Mouse (Mus musculus) hindbrain, embryonic 11.5 days (tissue): ENCODE data around the gene Sept9. TPM values are rescaled to one million over a fixed set of nuclear protein-coding genes. Genes with fewer than 3 reads are reported as not detected.

Experiments used
- ATAC-seq: fragments of 200-750 bp; cut with Nextera tagmentation; 2 replicates; pipeline ENCODE4 v1.8.0; 2017; ENCODE audit warnings: mild to moderate bottlenecking, moderate TSS enrichment, moderate library complexity; ENCODE audit not compliant: low FRiP score
- DNase-seq: peaks from one replicate; pipeline ENCODE4 v3.0.0-alpha.2; 2015; ENCODE audit warnings: low spot score
- H3K27ac ChIP-seq: fragments of 300-500 bp; sonication (generic); 2 replicates; pipeline ENCODE4 v1.5.1; 2014; ENCODE audit warnings: mild to moderate bottlenecking, low read depth, low read length
- H3K27me3 ChIP-seq: fragments of 300-500 bp; sonication (generic); 2 replicates; pipeline ENCODE4 v1.6.1; 2014; ENCODE audit warnings: mild to moderate bottlenecking, low read length, moderate library complexity, mixed read lengths; ENCODE audit not compliant: control insufficient read depth, insufficient read depth
- H3K36me3 ChIP-seq: fragments of 300-500 bp; sonication (generic); 2 replicates; pipeline ENCODE4 v1.6.1; 2014; ENCODE audit warnings: mild to moderate bottlenecking, low read length, moderate library complexity, mixed read lengths; ENCODE audit not compliant: control insufficient read depth, insufficient read depth
- H3K4me1 ChIP-seq: fragments of 300-500 bp; sonication (generic); replicated peaks from 2 replicates; pipeline ENCODE4 v1.6.1; 2014; ENCODE audit warnings: low read length, mixed read lengths; ENCODE audit not compliant: control insufficient read depth, insufficient read depth
- H3K4me2 ChIP-seq: fragments of 300-500 bp; sonication (generic); replicated peaks from 2 replicates; pipeline ENCODE4 v1.6.1; 2014; ENCODE audit warnings: mild to moderate bottlenecking, low read depth, low read length
- H3K4me3 ChIP-seq: fragments of 300-500 bp; sonication (generic); 2 replicates; pipeline ENCODE4 v1.5.1; 2014; ENCODE audit warnings: low read depth, low read length
- H3K9ac ChIP-seq: fragments of 300-500 bp; sonication (generic); 2 replicates; pipeline ENCODE4 v1.6.1; 2014; ENCODE audit warnings: low read depth, low read length
- H3K9me3 ChIP-seq: fragments of 300-500 bp; sonication (generic); 2 replicates; pipeline ENCODE4 v1.6.1; 2016; ENCODE audit warnings: low read length; ENCODE audit not compliant: control insufficient read depth
- WGBS: fragments of 180-500 bp; shearing (Covaris S2); extraction: QIAGEN DNeasy Blood & Tissue Kit; methylation state at CpG from one replicate; pipeline ENCODE4 v1.1.7; 2014; 5-methylcytosine and 5-hydroxymethylcytosine counted together
- polyA plus RNA-seq: library from polyadenylated mRNA; unstranded; fragments of >200 nt; fragmentation: Nextera tagmentation; extraction: Ambion mirVana; gene quantifications from 2 replicates; pipeline ENCODE4 v1.2.1, GENCODE M21; 2014

The Sept9 gene
- polyA plus RNA-seq, 1 experiment from 2014 or later: 126 TPM

GRCm38 (mm10) chr11:117265981-117266905, 66.8 kb downstream of the Sept9 start:
- Histone ChIP-seq H3K4me2 (peak overlapping the region; percentile 85), H3K36me3 (no peaks in the 10 kb centered on the region), H3K4me1 (peaks cover 13% of the 10 kb centered on the region), H3K9ac (peak overlapping the region; percentile 71), H3K27me3 (no peaks in the 10 kb centered on the region), H3K4me3 (peak overlapping the region; percentile 70), H3K27ac (peak overlapping the region; percentile 82), H3K9me3 (no peaks in the 10 kb centered on the region)
- WGBS: under 1% methylated on average over 56 of the region's 69 CpGs
- DNase-seq (peak; percentile 83), ATAC-seq (peak; percentile 86)

GRCm38 (mm10) chr11:117266906-117267721, 67.7 kb downstream of the Sept9 start:
- WGBS: under 1% methylated on average over 36 of the region's 37 CpGs

GRCm38 (mm10) chr11:117267828-117268227, 68.4 kb downstream of the Sept9 start:
- peaks cover 13% of the 10 kb centered on the region for H3K4me1 ChIP-seq
- DNase-seq: no peak
- peak overlapping the region; percentile 70 for H3K4me3 ChIP-seq
- no peaks in the 10 kb centered on the region for H3K9me3 ChIP-seq
- no peak overlapping the region; the same call in 1 of the 2 replicates for H3K27ac ChIP-seq
- H3K4me2 ChIP-seq: peak overlapping the region; percentile 85
- WGBS: 14% methylated on average over 3 of the region's 4 CpGs
- no peaks in the 10 kb centered on the region for H3K27me3 ChIP-seq
- no peak for ATAC-seq
- H3K36me3 ChIP-seq: no peaks in the 10 kb centered on the region
- no peak overlapping the region for H3K9ac ChIP-seq

More at GRCm38 (mm10) chr11:117266906-117267721, 67.7 kb downstream of the Sept9 start:
- H3K27me3 ChIP-seq: no peaks in the 10 kb centered on the region
- peak overlapping the region; percentile 70 for H3K4me3 ChIP-seq
- peak overlapping the region; percentile 82 for H3K27ac ChIP-seq
- ATAC-seq (peak; percentile 75), DNase-seq (peak; percentile 87)
- no peaks in the 10 kb centered on the region for H3K9me3 ChIP-seq
- H3K9ac ChIP-seq: peak overlapping the region; percentile 71
- peaks cover 13% of the 10 kb centered on the region for H3K4me1 ChIP-seq
- H3K36me3 ChIP-seq: no peaks in the 10 kb centered on the region
- peak overlapping the region; percentile 85 for H3K4me2 ChIP-seq

- H3K36me3 ChIP-seq: no peaks in the 10 kb centered on the region
- H3K9ac ChIP-seq: no peak overlapping the region
- H3K4me3 ChIP-seq: peak overlapping the region; percentile 70; the same call in 1 of the 2 replicates
- peak overlapping the region; percentile 85; the same call in 1 of the 2 replicates for H3K4me2 ChIP-seq
- H3K27me3 ChIP-seq: no peaks in the 10 kb centered on the region
- no peaks in the 10 kb centered on the region for H3K9me3 ChIP-seq
- ATAC-seq: no peak
- WGBS: 48% methylated on average over 10 of the region's 10 CpGs
- H3K4me1 ChIP-seq: peaks cover 11% of the 10 kb centered on the region
- DNase-seq: no peak
- H3K27ac ChIP-seq: peak overlapping the region; percentile 18; the same call in 1 of the 2 replicates
These were observed 69.0 kb downstream of the Sept9 start for GRCm38 (mm10) chr11:117268304-117268956.

GRCm38 (mm10) chr11:117269053-117269702, 69.7 kb downstream of the Sept9 start:
- ATAC-seq: no peak
- Histone ChIP-seq H3K4me3 (no peak overlapping the region), H3K9me3 (no peaks in the 10 kb centered on the region), H3K9ac (0 out of 2 replicates have a peak overlapping the region, but pooled peaks have one; percentile 20), H3K27me3 (no peaks in the 10 kb centered on the region), H3K4me1 (peaks cover 11% of the 10 kb centered on the region), H3K36me3 (no peaks in the 10 kb centered on the region), H3K4me2 (peak overlapping the region; percentile 13; the same call in 1 of the 2 replicates), H3K27ac (peak overlapping the region; percentile 18)
- DNase-seq: no peak
- WGBS: 62% methylated on average over 8 of the region's 8 CpGs

- H3K4me3 ChIP-seq: no peak overlapping the region
- H3K4me2 ChIP-seq: no peak overlapping the region
- H3K4me1 ChIP-seq: peaks cover 13% of the 10 kb centered on the region
- H3K27me3 ChIP-seq: no peaks in the 10 kb centered on the region
- H3K9me3 ChIP-seq: no peaks in the 10 kb centered on the region
- H3K36me3 ChIP-seq: no peaks in the 10 kb centered on the region
- ATAC-seq: no peak
- WGBS: 72% methylated on average over 6 of the region's 6 CpGs
- H3K9ac ChIP-seq: no peak overlapping the region
- DNase-seq: no peak
- no peak overlapping the region for H3K27ac ChIP-seq
These were observed 70.5 kb downstream of the Sept9 start for GRCm38 (mm10) chr11:117269946-117270345.

GRCm38 (mm10) chr11:117274973-117275372, 75.5 kb downstream of the Sept9 start:
- DNase-seq: no peak
- no peak for ATAC-seq
- Histone ChIP-seq H3K4me1 (peaks cover 18% of the 10 kb centered on the region; the same call in 1 of the 2 replicates), H3K9ac (no peak overlapping the region), H3K27me3 (no peaks in the 10 kb centered on the region), H3K4me3 (no peak overlapping the region), H3K4me2 (no peak overlapping the region), H3K36me3 (no peaks in the 10 kb centered on the region), H3K27ac (no peak overlapping the region), H3K9me3 (no peaks in the 10 kb centered on the region)
- WGBS: 66% methylated on average over 5 of the region's 5 CpGs

- H3K27ac ChIP-seq: no peak overlapping the region; the same call in 1 of the 2 replicates
- 32% methylated on average over 6 of the region's 6 CpGs for WGBS
These were observed 76.5 kb downstream of the Sept9 start for GRCm38 (mm10) chr11:117275999-117276398.

More at GRCm38 (mm10) chr11:117275999-117276398, 76.5 kb downstream of the Sept9 start:
- Histone ChIP-seq H3K27me3 (no peaks in the 10 kb centered on the region), H3K4me1 (peaks cover 23% of the 10 kb centered on the region; the same call in 1 of the 2 replicates), H3K4me2 (no peak overlapping the region), H3K36me3 (no peaks in the 10 kb centered on the region), H3K9ac (no peak overlapping the region), H3K9me3 (no peaks in the 10 kb centered on the region), H3K4me3 (no peak overlapping the region)
- DNase-seq (no peak), ATAC-seq (no peak)
